Comparison of ENCODE assay signal across 8 mouse cellular contexts in genomic region chr17:50292661-50293171, GRCm38 (mm10). TPM values are rescaled to one million over a fixed set of nuclear protein-coding genes. Genes with fewer than 3 reads are reported as not detected.
A peak's percentile ranks its signal among the peaks of the same experiment; 100 is the strongest.
DNase-seq lines count a peak whose midpoint lies in the region; ATAC-seq and TF ChIP-seq lines count a peak whose summit lies in the region.

No protein-coding gene starts in this region.

- TF ChIP-seq POLR2A in brain, embryonic 14.5 days (IDR thresholded peaks at IDR 0.05; ENCODE audit: borderline replicate concordance, extremely low read depth, insufficient read depth, insufficient read length, poor library complexity, severe bottlenecking) = no peak
- peak; percentile 45; the same call in 1 of the 2 replicates for TF ChIP-seq POLR2A in embryonic fibroblast, embryonic 13.5 days (IDR thresholded peaks at IDR 0.05; ENCODE audit: low read depth, low read length)

- peak; percentile 95 for DNase-seq in brain, embryonic 14.5 days (ENCODE audit: low read depth)
- DNase-seq in heart, adult 9 months (ENCODE audit: low spot score in 2 of 2) = peak; percentile 89 to 91
- peak; percentile 87 to 88 for DNase-seq in kidney, adult 8-10 months
- DNase-seq in limb, embryonic 11.5 days (ENCODE audit: low spot score) = peak; percentile 92
- DNase-seq in skeletal muscle tissue, adult 2 months (ENCODE audit: low read depth, low spot score) = peak; percentile 81
- peak; percentile 85 for DNase-seq in yolk sac, embryonic 10.5 days (ENCODE audit: low spot score)

- TF ChIP-seq CTCF in brain, embryonic 14.5 days (IDR thresholded peaks at IDR 0.05; ENCODE audit: borderline replicate concordance, extremely low read depth, insufficient read depth, insufficient read length) = peak; percentile 58
- no peak for TF ChIP-seq CTCF in embryonic fibroblast, embryonic 13.5 days (IDR thresholded peaks at IDR 0.05; ENCODE audit: borderline replicate concordance, insufficient read depth, low read length)

- peak overlapping the region; percentile 41 for H3K4me2 ChIP-seq in limb, embryonic 11.5 days (ENCODE audit: low read depth, severe bottlenecking)
- peak overlapping the region; percentile 58 for H3K4me2 ChIP-seq in midbrain, embryonic 12.5 days (replicated peaks)

- peak overlapping the region; percentile 32 for H3K9ac ChIP-seq in limb, embryonic 11.5 days (ENCODE audit: low read length)
- H3K9ac ChIP-seq in midbrain, embryonic 12.5 days (replicated peaks) = peak overlapping the region; percentile 41

- H3K9me3 ChIP-seq in limb, embryonic 11.5 days (ENCODE audit: control insufficient read depth, low read length) = peaks cover 7% of the 10 kb centered on the region; the same call in 1 of the 2 replicates
- peaks cover 12% of the 10 kb centered on the region for H3K9me3 ChIP-seq in midbrain, embryonic 12.5 days

- WGBS in limb, embryonic 11.5 days = 4% methylated on average over 48 of the region's 57 CpGs
- 6% methylated on average over 40 of the region's 57 CpGs for WGBS in midbrain, embryonic 12.5 days

- no peaks in the 10 kb centered on the region for H3K36me3 ChIP-seq in limb, embryonic 11.5 days (ENCODE audit: control insufficient read depth, insufficient read depth, low read length)
- no peaks in the 10 kb centered on the region for H3K36me3 ChIP-seq in midbrain, embryonic 12.5 days

- H3K27me3 ChIP-seq in limb, embryonic 11.5 days (ENCODE audit: control insufficient read depth, insufficient read depth, low read length) = no peaks in the 10 kb centered on the region
- no peaks in the 10 kb centered on the region for H3K27me3 ChIP-seq in midbrain, embryonic 12.5 days

- peak; percentile 93 for ATAC-seq in limb, embryonic 11.5 days (ENCODE audit: insufficient number of reproducible peaks, low FRiP score, low TSS enrichment, low read depth)
- ATAC-seq in midbrain, embryonic 12.5 days (ENCODE audit: low FRiP score, low read depth) = peak; percentile 96

- H3K4me3 ChIP-seq in embryonic fibroblast, embryonic 13.5 days (ENCODE audit: insufficient read depth, low read length) = peak overlapping the region; percentile 26; the same call in 1 of the 2 replicates
- peak overlapping the region; percentile 31 for H3K4me3 ChIP-seq in limb, embryonic 11.5 days (ENCODE audit: low read depth, low read length)
- peak overlapping the region; percentile 44 for H3K4me3 ChIP-seq in midbrain, embryonic 12.5 days

- H3K4me1 ChIP-seq in embryonic fibroblast, embryonic 13.5 days (ENCODE audit: control insufficient read depth, insufficient read depth, low read length) = no peaks in the 10 kb centered on the region
- no peaks in the 10 kb centered on the region for H3K4me1 ChIP-seq in limb, embryonic 11.5 days (ENCODE audit: control insufficient read depth, insufficient read depth, low read length)
- no peaks in the 10 kb centered on the region for H3K4me1 ChIP-seq in midbrain, embryonic 12.5 days

- no peak overlapping the region for H3K27ac ChIP-seq in embryonic fibroblast, embryonic 13.5 days (ENCODE audit: insufficient read depth, low read length)
- no peak overlapping the region for H3K27ac ChIP-seq in limb, embryonic 11.5 days (replicated peaks; ENCODE audit: low read depth, low read length)
- 0 out of 2 replicates have a peak overlapping the region, but pooled peaks have one; percentile 46 for H3K27ac ChIP-seq in midbrain, embryonic 12.5 days (replicated peaks)

RNA-seq across cellular contexts. Expression of gene Dazl, which starts 0.7 kb away (rescaled TPM):
- 0.23 and 0.27 TPM in 2 replicates for polyA plus RNA-seq in brain, embryonic 14.5 days (2012; rRNA removed)
- polyA plus RNA-seq in embryonic fibroblast, embryonic 13.5 days (2011; ENCODE audit: insufficient read length, low read depth, missing spikeins) = not detected in 2 replicates
- 0.16 TPM in 1 of 2 replicates, not detected in the other for polyA plus RNA-seq in limb, embryonic 11.5 days (2014; fragmentation: Nextera tagmentation; extraction: Ambion mirVana)
- polyA plus RNA-seq in midbrain, embryonic 12.5 days (2016; fragmentation: Nextera tagmentation; extraction: Ambion mirVana) = 0.09 TPM in 1 of 2 replicates, not detected in the other
